Mouse (Mus musculus): ENCODE data around the gene Dagla. TPM values are rescaled to one million over a fixed set of nuclear protein-coding genes. Genes with fewer than 3 reads are reported as not detected.

The Dagla gene
- polyA plus RNA-seq, 1 experiment from 2014 or later: 1.3 TPM

DNA sequence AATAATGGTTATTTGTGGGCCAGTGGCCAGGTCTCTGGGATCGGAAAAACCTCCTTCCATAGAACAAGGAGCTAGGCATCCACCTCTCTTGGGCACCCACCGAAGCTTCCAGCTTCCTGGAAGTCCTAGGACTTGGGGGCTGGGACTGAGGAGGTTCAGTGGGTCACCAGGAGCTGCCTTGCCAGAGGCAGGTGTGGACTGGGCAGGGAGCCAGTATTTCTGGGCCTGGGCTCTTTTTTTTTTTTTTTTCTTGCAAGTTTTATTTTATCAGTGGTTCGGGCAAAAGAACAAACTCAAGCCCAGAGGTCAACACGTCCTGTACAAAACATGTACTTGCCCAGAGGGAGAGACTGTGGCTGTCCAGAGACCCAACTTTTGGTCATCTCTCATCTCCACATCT, 78.9 kb downstream of the Dagla start:
- WGBS: 84% methylated on average over 4 of the region's 4 CpGs
- Histone ChIP-seq H3K27ac (ENCODE audit: low read depth, low read length) (no peak overlapping the region), H3K9me3 (ENCODE audit: control insufficient read depth, low read length) (no peaks in the 10 kb centered on the region), H3K4me3 (ENCODE audit: low read depth, low read length) (no peak overlapping the region), H3K4me2 (no peak overlapping the region), H3K36me3 (ENCODE audit: control insufficient read depth, insufficient read depth, low read length) (no peaks in the 10 kb centered on the region), H3K9ac (ENCODE audit: low read length) (no peak overlapping the region), H3K27me3 (ENCODE audit: control insufficient read depth, insufficient read depth, low read length) (no peaks in the 10 kb centered on the region), H3K4me1 (ENCODE audit: control insufficient read depth, insufficient read depth, low read length) (peaks cover 8% of the 10 kb centered on the region)
- DNase-seq (ENCODE audit: low spot score, missing footprints) (no peak), ATAC-seq (ENCODE audit: low FRiP score) (no peak)

DNA sequence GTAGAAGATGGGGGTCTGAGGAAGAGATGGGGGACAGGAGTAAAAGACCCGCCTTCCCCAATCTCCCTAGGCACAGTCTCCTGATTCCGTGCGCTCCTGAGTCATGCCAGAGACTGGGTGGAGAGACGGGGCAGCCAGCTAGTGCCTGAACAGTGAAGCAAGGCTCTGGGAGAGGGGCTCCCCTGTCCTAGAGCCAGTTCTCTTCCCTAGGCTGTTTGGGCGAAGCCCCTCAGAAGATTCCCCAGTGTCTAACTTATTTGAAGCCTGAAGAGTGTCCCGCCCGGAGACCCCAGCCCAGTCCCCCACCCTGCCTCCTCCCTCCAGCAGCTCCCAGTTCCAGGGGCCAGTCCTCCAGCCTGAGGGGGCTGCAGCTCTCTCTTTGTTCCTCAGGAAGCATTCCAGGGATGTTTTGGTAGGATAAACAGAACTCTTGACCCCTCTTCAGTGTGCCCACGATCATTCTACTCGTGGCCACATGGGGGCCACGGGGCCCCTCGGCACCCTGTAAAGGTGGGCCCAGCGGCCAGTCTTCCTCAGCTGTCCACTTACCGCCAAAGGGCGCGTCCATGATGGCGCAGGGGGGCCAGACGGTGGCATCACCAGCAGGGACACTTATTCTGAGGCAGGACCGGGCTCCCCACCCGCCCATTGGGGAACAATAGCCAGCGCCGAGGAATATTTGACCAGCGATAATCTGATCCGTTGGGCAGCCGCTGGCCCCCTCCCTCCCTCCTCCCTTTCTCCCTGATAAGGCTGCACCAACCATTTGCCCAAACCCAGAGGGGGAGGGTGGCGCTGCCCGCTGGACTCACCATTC, 79.8 kb downstream of the Dagla start:
- Histone ChIP-seq H3K4me2 (peak overlapping the region; percentile 34), H3K27ac (ENCODE audit: low read depth, low read length) (0 out of 2 replicates have a peak overlapping the region, but pooled peaks have one; percentile 11), H3K9ac (ENCODE audit: low read length) (peak overlapping the region; percentile 47), H3K36me3 (ENCODE audit: control insufficient read depth, insufficient read depth, low read length) (no peaks in the 10 kb centered on the region), H3K9me3 (ENCODE audit: control insufficient read depth, low read length) (no peaks in the 10 kb centered on the region), H3K27me3 (ENCODE audit: control insufficient read depth, insufficient read depth, low read length) (no peaks in the 10 kb centered on the region), H3K4me3 (ENCODE audit: low read depth, low read length) (peak overlapping the region; percentile 10; the same call in 1 of the 2 replicates), H3K4me1 (ENCODE audit: control insufficient read depth, insufficient read depth, low read length) (peaks cover 8% of the 10 kb centered on the region)
- DNase-seq (ENCODE audit: low spot score, missing footprints): peak; percentile 91
- peak; percentile 56 for ATAC-seq (ENCODE audit: low FRiP score)
- WGBS: 30% methylated on average over 23 of the region's 26 CpGs

DNA sequence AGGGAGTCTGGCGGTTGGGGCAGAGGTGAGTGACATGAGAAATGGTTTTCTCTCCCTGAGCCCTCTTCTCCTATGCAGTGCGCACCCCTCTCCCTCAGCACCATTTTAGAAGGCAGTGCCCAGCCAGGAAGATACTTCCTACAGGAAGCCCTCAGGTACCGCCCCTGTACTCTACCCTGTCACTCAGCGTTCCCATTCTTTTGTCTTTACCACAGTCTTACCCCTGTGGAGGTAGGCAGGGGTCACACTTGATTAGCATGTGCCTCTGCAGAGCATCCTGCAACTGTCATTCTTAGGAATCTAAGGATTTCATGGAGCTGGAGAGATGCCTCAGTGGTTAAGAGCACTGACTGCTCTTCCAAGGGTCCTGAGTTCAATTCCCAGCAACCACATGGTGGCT, 81.1 kb downstream of the Dagla start:
- ATAC-seq (ENCODE audit: low FRiP score) (no peak), DNase-seq (ENCODE audit: low spot score, missing footprints) (no peak)
- WGBS: 73% methylated on average over 4 of the region's 4 CpGs

DNA sequence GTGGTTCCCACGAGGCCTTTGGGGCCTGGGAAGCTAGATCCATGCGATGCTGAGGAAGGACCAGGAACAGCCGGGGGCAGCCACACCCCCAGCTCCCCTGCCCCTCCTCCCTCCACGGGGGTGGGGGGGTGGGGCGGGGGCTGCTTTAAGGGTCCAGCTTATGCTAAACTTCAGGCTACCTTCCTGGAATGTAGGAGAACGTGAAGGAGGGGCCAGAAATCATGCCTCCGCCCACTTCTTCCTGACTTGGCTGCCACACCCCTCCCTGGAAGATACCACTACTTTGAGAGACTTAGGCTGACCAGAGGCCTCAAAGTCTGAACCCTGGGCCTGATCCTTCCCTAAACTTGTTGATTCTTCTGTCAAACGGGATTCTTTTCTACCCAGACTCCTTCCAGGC, 82.0 kb downstream of the Dagla start:
- DNase-seq (ENCODE audit: low spot score, missing footprints): no peak
- Histone ChIP-seq H3K36me3 (ENCODE audit: control insufficient read depth, insufficient read depth, low read length) (no peaks in the 10 kb centered on the region), H3K9ac (ENCODE audit: low read length) (no peak overlapping the region), H3K27me3 (ENCODE audit: control insufficient read depth, insufficient read depth, low read length) (no peaks in the 10 kb centered on the region), H3K4me2 (no peak overlapping the region), H3K4me3 (ENCODE audit: low read depth, low read length) (no peak overlapping the region), H3K9me3 (ENCODE audit: control insufficient read depth, low read length) (no peaks in the 10 kb centered on the region), H3K4me1 (ENCODE audit: control insufficient read depth, insufficient read depth, low read length) (peaks cover 8% of the 10 kb centered on the region), H3K27ac (ENCODE audit: low read depth, low read length) (no peak overlapping the region)
- ATAC-seq (ENCODE audit: low FRiP score): no peak
- WGBS: 48% methylated on average over 8 of the region's 8 CpGs

More for the DNA sequence above, 81.1 kb downstream of the Dagla start:
- Histone ChIP-seq H3K4me2 (no peak overlapping the region), H3K4me1 (ENCODE audit: control insufficient read depth, insufficient read depth, low read length) (peaks cover 8% of the 10 kb centered on the region), H3K9ac (ENCODE audit: low read length) (no peak overlapping the region), H3K9me3 (ENCODE audit: control insufficient read depth, low read length) (no peaks in the 10 kb centered on the region), H3K36me3 (ENCODE audit: control insufficient read depth, insufficient read depth, low read length) (no peaks in the 10 kb centered on the region), H3K27me3 (ENCODE audit: control insufficient read depth, insufficient read depth, low read length) (no peaks in the 10 kb centered on the region), H3K27ac (ENCODE audit: low read depth, low read length) (no peak overlapping the region), H3K4me3 (ENCODE audit: low read depth, low read length) (no peak overlapping the region)

DNA sequence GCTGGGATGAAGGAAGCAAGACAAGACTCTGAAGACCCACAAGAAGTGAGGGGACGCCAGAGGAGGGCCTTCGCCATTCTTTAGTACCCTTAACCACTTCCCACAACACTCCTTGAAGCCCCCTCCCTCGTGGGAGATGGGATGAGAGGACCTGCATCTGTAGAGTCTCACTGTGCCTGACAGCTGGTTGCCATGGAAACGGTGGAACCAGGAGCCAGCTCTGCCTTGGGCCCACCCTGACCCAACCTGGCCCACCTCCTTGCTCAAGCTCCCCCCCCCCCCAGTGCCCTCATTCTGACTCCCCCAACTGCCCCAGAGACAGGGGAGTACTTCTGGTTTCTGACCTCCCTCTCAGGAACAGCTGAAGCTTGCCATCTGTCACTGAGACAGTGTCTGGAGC, 83.1 kb downstream of the Dagla start:
- Histone ChIP-seq H3K27me3 (ENCODE audit: control insufficient read depth, insufficient read depth, low read length) (no peaks in the 10 kb centered on the region), H3K4me2 (no peak overlapping the region), H3K9me3 (ENCODE audit: control insufficient read depth, low read length) (no peaks in the 10 kb centered on the region), H3K36me3 (ENCODE audit: control insufficient read depth, insufficient read depth, low read length) (no peaks in the 10 kb centered on the region), H3K4me1 (ENCODE audit: control insufficient read depth, insufficient read depth, low read length) (peaks cover 8% of the 10 kb centered on the region), H3K4me3 (ENCODE audit: low read depth, low read length) (no peak overlapping the region), H3K9ac (ENCODE audit: low read length) (no peak overlapping the region), H3K27ac (ENCODE audit: low read depth, low read length) (no peak overlapping the region)
- ATAC-seq (ENCODE audit: low FRiP score): no peak
- 66% methylated on average over 4 of the region's 4 CpGs for WGBS
- no peak for DNase-seq (ENCODE audit: low spot score, missing footprints)

DNA sequence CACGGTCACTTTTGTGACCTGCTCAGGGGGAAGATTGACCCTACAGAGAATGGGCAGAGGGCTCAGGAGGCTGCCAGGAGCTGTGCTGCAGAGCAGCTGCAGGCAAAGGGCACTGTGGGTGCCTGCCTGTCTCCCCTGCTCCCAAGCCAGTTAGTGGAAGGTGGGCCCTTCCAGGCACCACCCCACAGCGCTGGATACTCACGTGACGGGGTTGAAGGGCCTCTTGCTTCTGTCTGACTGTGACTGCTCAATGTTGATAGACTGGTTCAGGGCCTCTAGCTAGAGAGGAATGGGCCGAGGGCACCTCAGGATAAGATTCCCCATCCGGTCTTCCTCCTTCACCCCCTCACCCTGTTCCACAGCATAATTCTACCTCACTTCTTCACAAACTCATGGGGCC, 85.1 kb downstream of the Dagla start:
- Histone ChIP-seq H3K4me3 (ENCODE audit: low read depth, low read length) (no peak overlapping the region), H3K9me3 (ENCODE audit: control insufficient read depth, low read length) (no peaks in the 10 kb centered on the region), H3K27me3 (ENCODE audit: control insufficient read depth, insufficient read depth, low read length) (no peaks in the 10 kb centered on the region), H3K4me1 (ENCODE audit: control insufficient read depth, insufficient read depth, low read length) (no peaks in the 10 kb centered on the region; the same call in 1 of the 2 replicates), H3K9ac (ENCODE audit: low read length) (no peak overlapping the region), H3K27ac (ENCODE audit: low read depth, low read length) (no peak overlapping the region), H3K4me2 (no peak overlapping the region), H3K36me3 (ENCODE audit: control insufficient read depth, insufficient read depth, low read length) (no peaks in the 10 kb centered on the region)
- WGBS: 79% methylated on average over 6 of the region's 6 CpGs
- no peak for ATAC-seq (ENCODE audit: low FRiP score)
- DNase-seq (ENCODE audit: low spot score, missing footprints): no peak

DNA sequence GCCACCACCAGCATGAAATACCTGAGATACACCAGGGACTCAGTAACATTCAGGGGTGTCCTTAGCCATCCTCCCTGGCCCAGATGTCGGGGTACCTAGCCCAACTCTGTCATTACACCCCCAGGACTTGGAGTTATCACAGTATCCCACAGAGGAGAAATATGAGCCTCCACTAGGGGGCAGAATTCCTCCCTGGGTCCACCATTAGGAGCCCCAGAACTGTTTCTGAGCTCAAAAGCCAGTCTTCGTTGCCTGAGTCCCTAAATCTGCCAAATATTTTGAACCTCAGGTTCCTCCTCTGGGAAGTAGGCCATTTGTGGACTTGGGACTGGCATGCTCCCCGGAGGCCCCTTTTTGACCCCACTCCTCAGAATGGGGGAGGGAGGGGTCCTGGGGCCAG, 85.6 kb downstream of the Dagla start:
- peak; percentile 94 for DNase-seq (ENCODE audit: low spot score, missing footprints)
- no peak overlapping the region for H3K4me3 ChIP-seq (ENCODE audit: low read depth, low read length)
- H3K27ac ChIP-seq (ENCODE audit: low read depth, low read length): no peak overlapping the region
- no peak overlapping the region for H3K4me2 ChIP-seq
- H3K9me3 ChIP-seq (ENCODE audit: control insufficient read depth, low read length): no peaks in the 10 kb centered on the region
- peak; percentile 34; the same call in 1 of the 2 replicates for ATAC-seq (ENCODE audit: low FRiP score)
- H3K9ac ChIP-seq (ENCODE audit: low read length): no peak overlapping the region
- H3K4me1 ChIP-seq (ENCODE audit: control insufficient read depth, insufficient read depth, low read length): no peaks in the 10 kb centered on the region
- H3K36me3 ChIP-seq (ENCODE audit: control insufficient read depth, insufficient read depth, low read length): no peaks in the 10 kb centered on the region
- no peaks in the 10 kb centered on the region for H3K27me3 ChIP-seq (ENCODE audit: control insufficient read depth, insufficient read depth, low read length)
- 53% methylated on average over 3 of the region's 3 CpGs for WGBS

DNA sequence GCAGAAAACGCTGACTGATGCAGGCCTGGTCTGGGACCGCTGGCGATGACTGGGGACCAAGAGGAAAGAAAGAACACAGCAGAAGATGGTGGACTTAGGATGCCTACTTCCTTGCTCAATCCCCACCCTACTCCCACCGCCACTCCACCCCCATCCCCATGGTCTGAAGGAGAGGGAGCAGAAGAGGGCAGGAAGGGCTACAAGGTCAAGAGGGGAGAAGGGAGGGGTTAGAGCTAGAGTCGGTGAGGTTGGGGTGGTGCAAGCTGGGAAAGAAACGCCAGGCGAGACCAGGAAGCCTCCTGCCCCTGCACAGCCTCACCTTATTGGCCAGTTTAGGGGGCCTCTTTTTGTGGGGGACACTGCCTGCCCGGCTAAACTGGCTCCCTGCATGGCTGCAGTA, 88.6 kb downstream of the Dagla start:
- H3K27ac ChIP-seq (ENCODE audit: low read depth, low read length): no peak overlapping the region
- 83% methylated on average over 8 of the region's 8 CpGs for WGBS
- DNase-seq (ENCODE audit: low spot score, missing footprints) (no peak), ATAC-seq (ENCODE audit: low FRiP score) (no peak)
- peaks cover 2% of the 10 kb centered on the region; the same call in 1 of the 2 replicates for H3K36me3 ChIP-seq (ENCODE audit: control insufficient read depth, insufficient read depth, low read length)
- H3K4me3 ChIP-seq (ENCODE audit: low read depth, low read length): no peak overlapping the region
- H3K4me1 ChIP-seq (ENCODE audit: control insufficient read depth, insufficient read depth, low read length): no peaks in the 10 kb centered on the region
- no peaks in the 10 kb centered on the region for H3K27me3 ChIP-seq (ENCODE audit: control insufficient read depth, insufficient read depth, low read length)
- H3K9ac ChIP-seq (ENCODE audit: low read length): no peak overlapping the region
- H3K9me3 ChIP-seq (ENCODE audit: control insufficient read depth, low read length): no peaks in the 10 kb centered on the region
- no peak overlapping the region for H3K4me2 ChIP-seq

DNA sequence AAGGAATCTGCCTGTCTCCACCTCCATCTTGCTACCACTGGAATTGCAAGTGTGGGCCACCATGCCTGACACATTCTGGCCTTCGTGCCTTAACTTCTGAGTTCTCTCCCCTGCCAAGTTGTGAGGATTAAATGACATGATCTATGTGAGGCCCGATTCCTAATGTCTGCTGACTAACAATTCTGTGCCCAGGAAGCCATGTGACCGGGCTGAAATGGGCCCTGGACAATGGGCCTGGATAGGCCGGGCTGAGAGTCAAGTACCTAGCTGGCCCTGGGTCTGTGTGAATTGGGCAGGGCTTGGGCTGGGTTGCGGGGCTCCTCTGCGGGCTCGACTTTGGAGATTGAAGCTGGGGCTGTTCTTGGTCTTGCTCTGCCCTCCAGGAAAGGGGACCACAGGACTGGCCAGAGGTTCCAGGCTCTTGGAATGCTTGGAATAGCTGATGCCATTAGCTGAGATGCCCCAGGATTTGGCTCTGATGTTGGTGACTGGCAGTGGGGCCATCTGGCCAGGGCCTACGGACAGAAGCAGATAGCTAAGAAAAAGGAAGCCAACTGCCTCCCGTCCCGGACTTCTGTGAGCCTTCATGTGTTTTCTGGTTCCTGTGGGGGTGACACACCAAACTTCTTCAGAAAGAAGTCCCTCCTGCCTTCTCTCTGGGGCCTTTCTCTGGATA, 90.7 kb downstream of the Dagla start:
- Histone ChIP-seq H3K4me3 (ENCODE audit: low read depth, low read length) (no peak overlapping the region), H3K27ac (ENCODE audit: low read depth, low read length) (no peak overlapping the region), H3K36me3 (ENCODE audit: control insufficient read depth, insufficient read depth, low read length) (peaks cover 2% of the 10 kb centered on the region; the same call in 1 of the 2 replicates), H3K4me2 (no peak overlapping the region), H3K9ac (ENCODE audit: low read length) (no peak overlapping the region), H3K9me3 (ENCODE audit: control insufficient read depth, low read length) (no peaks in the 10 kb centered on the region), H3K27me3 (ENCODE audit: control insufficient read depth, insufficient read depth, low read length) (no peaks in the 10 kb centered on the region), H3K4me1 (ENCODE audit: control insufficient read depth, insufficient read depth, low read length) (no peaks in the 10 kb centered on the region)
- DNase-seq (ENCODE audit: low spot score, missing footprints) (no peak), ATAC-seq (ENCODE audit: low FRiP score) (no peak)
- WGBS: 91% methylated on average over 10 of the region's 10 CpGs

All from midbrain, embryonic 11.5 days (tissue).